Mouse (Mus musculus) heart, embryonic 14.5 days (tissue): ENCODE measurements around the gene Olfr1499. TPM values are rescaled to one million over a fixed set of nuclear protein-coding genes. Genes with fewer than 3 reads are reported as not detected.
"Not testable (repeated sequence)": the region's sequence is repeated elsewhere in the genome, so short reads cannot be mapped to it uniquely, and the experiment has no call there.

Experiments
- ATAC-seq: fragments of 200-750 bp; cut with Nextera tagmentation; 2 replicates; pipeline ENCODE4 v1.8.0; 2017; ENCODE audit warnings: low read depth, moderate TSS enrichment; ENCODE audit not compliant: insufficient number of reproducible peaks, insufficient read depth, low FRiP score
- H3K27ac ChIP-seq, 2 experiments: fragments of 200-500 bp in 1 of 2; fragments of 300-500 bp in 1 of 2; sonication (generic) in 1 of 2; replicated peaks in 1 of 2; 2 replicates each; pipeline ENCODE4 v1.5.1; 2012 to 2014; ENCODE audit warnings: low read depth in 2 of 2, low read length in 2 of 2, control low read depth in 1 of 2, mild to moderate bottlenecking in 1 of 2, mixed read lengths in 1 of 2; ENCODE audit not compliant: control insufficient read depth in 1 of 2, insufficient read depth in 1 of 2
- H3K27me3 ChIP-seq: fragments of 300-500 bp; sonication (generic); 2 replicates; pipeline ENCODE4 v1.6.1; 2014; ENCODE audit warnings: mild to moderate bottlenecking, low read length, control low read depth; ENCODE audit not compliant: control insufficient read depth, insufficient read depth
- H3K36me3 ChIP-seq: fragments of 300-500 bp; sonication (generic); 2 replicates; pipeline ENCODE4 v1.6.1; 2014; ENCODE audit warnings: mild to moderate bottlenecking, control low read depth, low read length, mixed read lengths; ENCODE audit not compliant: control insufficient read depth, insufficient read depth
- H3K4me1 ChIP-seq, 2 experiments: fragments of 200-500 bp in 1 of 2; fragments of 300-500 bp in 1 of 2; sonication (generic) in 1 of 2; 2 replicates each; pipeline ENCODE4 v1.6.1; 2012 to 2014; ENCODE audit warnings: low read length in 2 of 2, control low read depth in 1 of 2, mixed read lengths in 1 of 2; ENCODE audit not compliant: control insufficient read depth in 2 of 2, insufficient read depth in 2 of 2
- H3K4me2 ChIP-seq: fragments of 300-500 bp; sonication (generic); 2 replicates; pipeline ENCODE4 v1.6.1; 2014; ENCODE audit warnings: mild to moderate bottlenecking, low read length
- H3K4me3 ChIP-seq, 2 experiments: fragments of 200-500 bp in 1 of 2; fragments of 300-500 bp in 1 of 2; sonication (generic) in 1 of 2; 2 replicates each; pipeline ENCODE4 v1.5.1; 2012 to 2014; ENCODE audit warnings: low read length in 2 of 2, mild to moderate bottlenecking in 2 of 2, control low read depth in 1 of 2, low read depth in 1 of 2, moderate library complexity in 1 of 2; ENCODE audit not compliant: control insufficient read depth in 1 of 2, insufficient read depth in 1 of 2
- H3K9ac ChIP-seq: fragments of 300-500 bp; sonication (generic); 2 replicates; pipeline ENCODE4 v1.6.1; 2014; ENCODE audit warnings: mild to moderate bottlenecking, low read length
- H3K9me3 ChIP-seq: fragments of 300-500 bp; sonication (generic); 2 replicates; pipeline ENCODE4 v1.6.1; 2016; ENCODE audit warnings: low read length, control low read depth; ENCODE audit not compliant: control insufficient read depth
- WGBS: fragments of 180-500 bp; shearing (Covaris S2); extraction: QIAGEN DNeasy Blood & Tissue Kit; methylation state at CpG from one replicate; pipeline ENCODE4 v1.1.7; 2014; 5-methylcytosine and 5-hydroxymethylcytosine counted together
- polyA plus RNA-seq: library from polyadenylated mRNA; unstranded; fragments of >200 nt; fragmentation: Nextera tagmentation; extraction: Ambion mirVana; gene quantifications from 2 replicates; pipeline ENCODE4 v1.2.1, GENCODE M21; 2014

Olfr1499 gene
- polyA plus RNA-seq, 1 experiment from 2014 or later: not detected

DNA sequence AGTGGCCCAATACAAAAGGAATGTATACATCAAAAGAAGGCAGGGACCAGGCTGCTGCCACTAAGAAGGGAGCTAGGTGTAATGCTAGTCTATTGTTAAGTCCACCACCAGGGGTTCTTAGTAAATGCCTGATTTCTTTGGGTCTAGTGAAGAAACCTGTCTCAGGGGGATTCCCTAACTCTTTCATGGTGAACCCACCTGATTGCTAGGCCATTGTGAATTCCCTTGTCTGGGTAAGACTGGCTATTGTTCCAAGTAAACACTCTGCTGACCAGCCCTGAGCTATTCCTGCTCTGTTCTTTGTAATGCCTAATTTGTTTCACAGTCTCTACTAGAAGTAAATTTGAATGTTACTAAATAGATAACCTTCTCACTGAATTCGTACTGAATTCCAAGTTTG lies 13.8 kb downstream of the Olfr1499 start:
- H3K27me3 ChIP-seq, H3K27ac ChIP-seq, H3K4me2 ChIP-seq, H3K9me3 ChIP-seq, H3K9ac ChIP-seq, H3K4me1 ChIP-seq, H3K4me3 ChIP-seq, H3K36me3 ChIP-seq, ATAC-seq: not testable (repeated sequence)
- WGBS: 43% methylated on average over 1 of the region's 1 CpGs

- no peaks in the 10 kb centered on the region for H3K36me3 ChIP-seq
- no peaks in the 10 kb centered on the region for H3K27me3 ChIP-seq
- H3K4me1 ChIP-seq: no peaks in the 10 kb centered on the region
- no peak within 1 kb of the TSS for H3K4me3 ChIP-seq
- no peak for ATAC-seq
- H3K27ac ChIP-seq: no peak within 1 kb of the TSS
- H3K9me3 ChIP-seq: no peaks in the 10 kb centered on the region
- H3K4me2 ChIP-seq: no peak within 1 kb of the TSS
- H3K9ac ChIP-seq: no peak within 1 kb of the TSS
These were observed 21.1 kb downstream of the Olfr1499 start, which contains the start of gene Olfr1497 for GRCm38 (mm10) chr19:13798102-13798501. Gene Olfr1497, minus strand, starts transcription at chr19:13798202.

DNA sequence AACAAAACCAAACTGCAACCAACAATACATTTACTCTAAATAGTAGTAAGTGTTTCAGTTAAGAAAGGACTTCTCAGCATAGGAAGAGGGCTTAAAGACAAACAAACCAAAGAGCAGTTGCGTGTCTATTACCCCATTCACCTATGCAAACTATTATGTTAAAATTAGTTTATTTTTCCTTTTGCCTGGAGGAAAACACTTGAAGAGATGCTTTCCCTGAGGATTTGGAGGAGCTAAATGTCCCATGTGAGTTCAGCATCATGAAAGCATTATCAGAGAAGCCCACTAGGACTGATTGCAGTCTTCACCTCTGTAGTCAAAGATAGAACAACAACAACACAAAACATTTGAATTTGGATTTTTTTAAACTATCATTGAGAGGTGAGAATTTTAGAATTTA lies 41.7 kb downstream of the Olfr1499 start, which contains the start of gene Olfr1496:
Gene Olfr1496, plus strand, starts transcription at position 301 of the 400 bp plus-strand sequence.
- Histone ChIP-seq H3K4me1 (no peaks in the 10 kb centered on the region), H3K9ac (no peak within 1 kb of the TSS), H3K4me3 (no peak within 1 kb of the TSS), H3K27ac (no peak within 1 kb of the TSS), H3K9me3 (no peaks in the 10 kb centered on the region), H3K36me3 (no peaks in the 10 kb centered on the region), H3K27me3 (no peaks in the 10 kb centered on the region), H3K4me2 (no peak within 1 kb of the TSS)
- ATAC-seq: no peak
- WGBS: 76% methylated on average over 1 of the region's 1 CpGs

GRCm38 (mm10) chr19:13768565-13769276 lies 50.5 kb downstream of the Olfr1499 start:
- Histone ChIP-seq H3K27ac (no peak overlapping the region), H3K36me3 (no peaks in the 10 kb centered on the region), H3K27me3 (no peaks in the 10 kb centered on the region), H3K4me1 (no peaks in the 10 kb centered on the region), H3K4me3 (no peak overlapping the region), H3K9ac (no peak overlapping the region), H3K9me3 (0 out of 2 replicates have a peak, but pooled peaks cover 3% of the 10 kb centered on the region), H3K4me2 (no peak overlapping the region)
- no peak for ATAC-seq
- WGBS: 81% methylated on average over 9 of the region's 9 CpGs

- no peaks in the 10 kb centered on the region for H3K4me1 ChIP-seq
- no peak within 1 kb of the TSS for H3K9ac ChIP-seq
- H3K36me3 ChIP-seq: no peaks in the 10 kb centered on the region
- H3K27me3 ChIP-seq: no peaks in the 10 kb centered on the region
- WGBS: 59% methylated on average over 3 of the region's 3 CpGs
- no peak within 1 kb of the TSS for H3K4me3 ChIP-seq
- H3K4me2 ChIP-seq: no peak within 1 kb of the TSS
- 0 out of 2 replicates have a peak, but pooled peaks cover 3% of the 10 kb centered on the region for H3K9me3 ChIP-seq
- H3K27ac ChIP-seq: no peak within 1 kb of the TSS
- no peak for ATAC-seq
These were observed 54.9 kb downstream of the Olfr1499 start, which contains the start of gene Olfr1495 for GRCm38 (mm10) chr19:13764306-13764705. Gene Olfr1495, plus strand, starts transcription at chr19:13764606.

Other genes starting within 250 kb of the Olfr1499 start
- not detected in 2 replicates for gene Olfr1484, start 235.9 kb downstream of the Olfr1499 start, polyA plus RNA-seq
- gene Olfr1487, start 202.1 kb downstream of the Olfr1499 start, polyA plus RNA-seq: not detected in 2 replicates
- not detected in 2 replicates for gene Olfr1489, start 187.8 kb downstream of the Olfr1499 start, polyA plus RNA-seq
- not detected in 2 replicates for gene Olfr1490, start 168.4 kb downstream of the Olfr1499 start, polyA plus RNA-seq
- gene Olfr1491, start 122.2 kb downstream of the Olfr1499 start, polyA plus RNA-seq: not detected in 2 replicates
- not detected in 2 replicates for gene Olfr1493-ps1, start 96.2 kb downstream of the Olfr1499 start, polyA plus RNA-seq
- gene Olfr1494, start 79.7 kb downstream of the Olfr1499 start, polyA plus RNA-seq: not detected in 2 replicates
- not detected in 2 replicates for gene Olfr1495, start 54.8 kb downstream of the Olfr1499 start, polyA plus RNA-seq
- gene Olfr1496, start 41.6 kb downstream of the Olfr1499 start, polyA plus RNA-seq: not detected in 2 replicates
- gene Olfr1497, start 21.2 kb downstream of the Olfr1499 start, polyA plus RNA-seq: not detected in 2 replicates
- not detected in 2 replicates for gene Olfr1500, start 11.0 kb upstream of the Olfr1499 start, polyA plus RNA-seq
- not detected in 2 replicates for gene Olfr1501, start 31.2 kb upstream of the Olfr1499 start, polyA plus RNA-seq
- gene Olfr1502, start 42.3 kb upstream of the Olfr1499 start, polyA plus RNA-seq: not detected in 2 replicates
- not detected in 2 replicates for gene Olfr1504, start 78.5 kb upstream of the Olfr1499 start, polyA plus RNA-seq
- gene Olfr1505, start 94.1 kb upstream of the Olfr1499 start, polyA plus RNA-seq: not detected in 2 replicates